In the genomic region with DNA sequence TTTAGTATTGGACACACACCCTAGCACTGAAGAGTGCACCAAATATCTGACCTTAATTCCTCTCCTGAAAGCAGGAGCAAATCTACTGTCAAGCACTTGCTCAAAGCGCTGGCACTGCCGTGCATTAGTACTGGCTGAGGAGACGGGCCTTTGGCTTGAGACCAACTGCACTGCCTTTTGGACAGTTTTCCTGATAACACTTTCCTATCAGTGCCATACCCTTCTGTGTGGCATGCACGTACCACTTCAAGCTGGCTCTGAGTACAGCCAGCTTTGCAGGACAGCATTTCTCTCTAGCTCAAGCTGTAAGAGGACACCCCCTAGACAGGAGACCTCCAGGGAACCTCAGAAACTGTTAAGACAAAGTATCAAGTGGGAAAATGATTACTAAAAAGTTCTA, we compare ENCODE assay signal across 12 mouse cellular contexts. TPM values are rescaled to one million over a fixed set of nuclear protein-coding genes. Genes with fewer than 3 reads are reported as not detected.
DNase-seq lines count a peak whose midpoint lies in the region.
"Had no signal": no experiment of that assay in that cellular context is flagged by ENCODE, and none has a peak within 500 bp of the region (broad histone marks: within the 10 kb centered on the region; RNA-seq: fewer than 3 reads in every experiment).

No protein-coding gene starts in this region.

- peak; percentile 24 to 33 for DNase-seq in adrenal gland, postnatal 36 days
- DNase-seq in adrenal gland, postnatal 4 days (ENCODE audit: low spot score in 2 of 2) = no peak
- DNase-seq in lung, postnatal 14 days = peak; percentile 9
- no peak for DNase-seq in lung, postnatal 25 days (ENCODE audit: low spot score)
- DNase-seq in heart, postnatal 10 days = peak; percentile 70 to 77
- DNase-seq in testis, postnatal 10 days (ENCODE audit: low spot score) = peak; percentile 43
- DNase-seq in urinary bladder, postnatal 36 days (ENCODE audit: low spot score in 2 of 2) = no peak
- DNase-seq in Muller cell, postnatal 12 days (ENCODE audit: inconsistent ontology term) = no peak
- DNase-seq: B cell, adult 2 months; kidney, adult 2 months; thymus, postnatal 25 days had no signal

- intact Hi-C loops in heart, postnatal 10 days (cut with DNase I) = no loop called here

RNA-seq across cellular contexts. Expression of gene Gm5901, which starts 1.3 kb away (rescaled TPM):
- total RNA-seq in adrenal gland, postnatal 36 days (2021) = not detected
- not detected for total RNA-seq in adrenal gland, postnatal 4 days (2021)
- not detected for total RNA-seq in heart, postnatal 10 days (2021)
- total RNA-seq: left cerebral cortex, adult 2 months had no signal

RNA-seq across cellular contexts. Expression of gene Olfr692, which starts 5.5 kb away (rescaled TPM):
- total RNA-seq in adrenal gland, postnatal 36 days (2021) = not detected
- total RNA-seq in adrenal gland, postnatal 4 days (2021) = not detected
- total RNA-seq in heart, postnatal 10 days (2021) = not detected
- total RNA-seq: left cerebral cortex, adult 2 months had no signal

RNA-seq across cellular contexts. Expression of gene Fam160a2, which starts 26.3 kb away (rescaled TPM):
- 10 to 100 TPM; 25.9 to 27.1 TPM for total RNA-seq in adrenal gland, postnatal 36 days (2021)
- 10 to 100 TPM; 35.0 to 41.9 TPM for total RNA-seq in adrenal gland, postnatal 4 days (2021)
- 10 to 100 TPM; 25.8 to 26.1 TPM for total RNA-seq in heart, postnatal 10 days (2021)

RNA-seq across cellular contexts. Expression of gene Cnga4, which starts 30.9 kb away (rescaled TPM):
- total RNA-seq in adrenal gland, postnatal 36 days (2021) = not detected
- not detected for total RNA-seq in adrenal gland, postnatal 4 days (2021)
- total RNA-seq in heart, postnatal 10 days (2021) = not detected

RNA-seq across cellular contexts. Expression of gene Olfr691, which starts 31.4 kb away (rescaled TPM):
- not detected for total RNA-seq in adrenal gland, postnatal 36 days (2021)
- not detected for total RNA-seq in adrenal gland, postnatal 4 days (2021)
- total RNA-seq in heart, postnatal 10 days (2021) = under 1 TPM in 1 of 2 experiments, not detected in 1; 0.17 TPM

Comparison
In these comparisons a context has a peak if more than half of its experiments do, and no peak if none do; other contexts are left out.
1. DNase-seq: peak in adrenal gland, postnatal 36 days (2 of 2), lung, postnatal 14 days (single experiment), heart, postnatal 10 days (2 of 2) and testis, postnatal 10 days (single experiment); none in adrenal gland, postnatal 4 days (0 of 2), lung, postnatal 25 days (single experiment), urinary bladder, postnatal 36 days (0 of 2) and Muller cell, postnatal 12 days (single experiment).